Mouse (Mus musculus) intestine, postnatal 0 days (tissue): ENCODE measurements around the gene Dusp12. TPM values are rescaled to one million over a fixed set of nuclear protein-coding genes. Genes with fewer than 3 reads are reported as not detected.
A peak's percentile ranks its signal among the peaks of the same experiment; 100 is the strongest.

Experiments
- ATAC-seq: fragments of 200-750 bp; cut with Nextera tagmentation; 2 replicates; pipeline ENCODE4 v1.8.0; 2017; ENCODE audit warnings: mild to moderate bottlenecking, moderate TSS enrichment, moderate library complexity
- H3K27ac ChIP-seq: fragments of 300-500 bp; sonication (generic); 2 replicates; pipeline ENCODE4 v1.5.1; 2014; ENCODE audit warnings: mild to moderate bottlenecking, low read depth, low read length, moderate library complexity
- H3K27me3 ChIP-seq: fragments of 300-500 bp; sonication (generic); replicated peaks from 2 replicates; pipeline ENCODE4 v1.6.1; 2014; ENCODE audit warnings: low read length, mixed read lengths; ENCODE audit not compliant: control insufficient read depth, insufficient read depth
- H3K36me3 ChIP-seq: fragments of 300-500 bp; sonication (generic); 2 replicates; pipeline ENCODE4 v1.6.1; 2014; ENCODE audit warnings: mild to moderate bottlenecking, moderate library complexity; ENCODE audit not compliant: control insufficient read depth, insufficient read depth
- H3K4me1 ChIP-seq: fragments of 300-500 bp; sonication (generic); replicated peaks from 2 replicates; pipeline ENCODE4 v1.6.1; 2014; ENCODE audit warnings: antibody characterized with exemption, low read length, mixed read lengths; ENCODE audit not compliant: control insufficient read depth, insufficient read depth
- H3K4me2 ChIP-seq: fragments of 300-500 bp; sonication (generic); replicated peaks from 2 replicates; pipeline ENCODE4 v1.6.1; 2014; ENCODE audit warnings: low read depth, mild to moderate bottlenecking, moderate library complexity
- H3K4me3 ChIP-seq: fragments of 300-500 bp; sonication (generic); 2 replicates; pipeline ENCODE4 v1.5.1; 2014; ENCODE audit warnings: low read depth, low read length
- H3K9ac ChIP-seq: fragments of 300-500 bp; sonication (generic); 2 replicates; pipeline ENCODE4 v1.6.1; 2014; ENCODE audit warnings: mild to moderate bottlenecking, low read depth, low read length
- H3K9me3 ChIP-seq: fragments of 300-500 bp; sonication (generic); 2 replicates; pipeline ENCODE4 v1.6.1; 2016; ENCODE audit warnings: mixed run types; ENCODE audit not compliant: control insufficient read depth
- CTCF ChIP-seq: sonication (generic); IDR thresholded peaks from 2 replicates; pipeline ENCODE4 v1.5.1; 2016; ENCODE audit warnings: low read depth, mild to moderate bottlenecking, control low read depth, antibody characterized with exemption, moderate library complexity
- WGBS: fragments of 180-500 bp; shearing (Covaris S2); extraction: QIAGEN DNeasy Blood & Tissue Kit; methylation state at CpG from one replicate; pipeline ENCODE4 v1.1.7; 2014; 5-methylcytosine and 5-hydroxymethylcytosine counted together
- polyA plus RNA-seq: library from polyadenylated mRNA; unstranded; fragments of >200 nt; fragmentation: Nextera tagmentation; extraction: Ambion mirVana; gene quantifications from 2 replicates; pipeline ENCODE4 v1.2.1, GENCODE M21; 2015

Gene Dusp12
- polyA plus RNA-seq, 1 experiment from 2014 or later: 65.1 TPM

GRCm38 (mm10) chr1:170845448-170846307 is 39.7 kb downstream of the Dusp12 start:
- no peak overlapping the region for H3K9ac ChIP-seq
- TF ChIP-seq CTCF: no peak
- 63% methylated on average over 10 of the region's 10 CpGs for WGBS
- H3K4me3 ChIP-seq: no peak overlapping the region
- H3K4me2 ChIP-seq: no peak overlapping the region
- H3K27ac ChIP-seq: peak overlapping the region; percentile 22; the same call in 1 of the 2 replicates
- no peaks in the 10 kb centered on the region for H3K9me3 ChIP-seq
- no peaks in the 10 kb centered on the region for H3K4me1 ChIP-seq
- ATAC-seq: no peak
- no peaks in the 10 kb centered on the region for H3K27me3 ChIP-seq
- H3K36me3 ChIP-seq: peaks cover 10% of the 10 kb centered on the region

GRCm38 (mm10) chr1:170844380-170844779 is 41.0 kb downstream of the Dusp12 start:
- H3K4me3 ChIP-seq: no peak overlapping the region
- H3K4me1 ChIP-seq: no peaks in the 10 kb centered on the region
- no peaks in the 10 kb centered on the region for H3K27me3 ChIP-seq
- H3K9me3 ChIP-seq: no peaks in the 10 kb centered on the region
- 59% methylated on average over 8 of the region's 8 CpGs for WGBS
- peak; percentile 84 for TF ChIP-seq CTCF
- no peak overlapping the region for H3K27ac ChIP-seq
- H3K4me2 ChIP-seq: no peak overlapping the region
- H3K36me3 ChIP-seq: peaks cover 7% of the 10 kb centered on the region
- ATAC-seq: no peak
- H3K9ac ChIP-seq: no peak overlapping the region

- ATAC-seq: no peak
- peak; percentile 76 for TF ChIP-seq CTCF
Observed at GRCm38 (mm10) chr1:170839685-170840084, 45.7 kb downstream of the Dusp12 start.

GRCm38 (mm10) chr1:170834756-170835155 is 50.6 kb downstream of the Dusp12 start:
- no peaks in the 10 kb centered on the region for H3K9me3 ChIP-seq
- no peak overlapping the region for H3K9ac ChIP-seq
- H3K36me3 ChIP-seq: peaks cover 30% of the 10 kb centered on the region; the same call in 1 of the 2 replicates
- H3K4me3 ChIP-seq: no peak overlapping the region
- no peak for ATAC-seq
- H3K4me1 ChIP-seq: no peaks in the 10 kb centered on the region
- no peaks in the 10 kb centered on the region for H3K27me3 ChIP-seq
- no peak overlapping the region for H3K27ac ChIP-seq
- WGBS: 89% methylated on average over 9 of the region's 9 CpGs
- no peak overlapping the region for H3K4me2 ChIP-seq
- no peak for TF ChIP-seq CTCF

More at GRCm38 (mm10) chr1:170839685-170840084, 45.7 kb downstream of the Dusp12 start:
- H3K9ac ChIP-seq: no peak overlapping the region
- H3K9me3 ChIP-seq: no peaks in the 10 kb centered on the region
- H3K4me3 ChIP-seq: no peak overlapping the region
- H3K27me3 ChIP-seq: no peaks in the 10 kb centered on the region
- no peak overlapping the region for H3K4me2 ChIP-seq
- no peaks in the 10 kb centered on the region for H3K4me1 ChIP-seq
- H3K36me3 ChIP-seq: peaks cover 18% of the 10 kb centered on the region
- no peak overlapping the region for H3K27ac ChIP-seq

- Histone ChIP-seq H3K4me2 (no peak overlapping the region), H3K27me3 (no peaks in the 10 kb centered on the region), H3K4me1 (no peaks in the 10 kb centered on the region), H3K9ac (no peak overlapping the region), H3K4me3 (no peak overlapping the region), H3K36me3 (peaks cover 17% of the 10 kb centered on the region; the same call in 1 of the 2 replicates), H3K27ac (no peak overlapping the region), H3K9me3 (no peaks in the 10 kb centered on the region)
- no peak for ATAC-seq
- 100% methylated on average over 1 of the region's 1 CpGs for WGBS
- no peak for TF ChIP-seq CTCF
Observed at GRCm38 (mm10) chr1:170829781-170830180, 55.6 kb downstream of the Dusp12 start.

GRCm38 (mm10) chr1:170829344-170829743 is 56.0 kb downstream of the Dusp12 start:
- Histone ChIP-seq H3K4me2 (no peak overlapping the region), H3K9me3 (no peaks in the 10 kb centered on the region), H3K27me3 (no peaks in the 10 kb centered on the region), H3K36me3 (peaks cover 17% of the 10 kb centered on the region; the same call in 1 of the 2 replicates), H3K4me3 (no peak overlapping the region), H3K27ac (no peak overlapping the region), H3K9ac (no peak overlapping the region), H3K4me1 (no peaks in the 10 kb centered on the region)
- WGBS: 90% methylated on average over 6 of the region's 6 CpGs
- no peak for TF ChIP-seq CTCF
- ATAC-seq: no peak

Other genes starting within 250 kb of the Dusp12 start
- gene Olfml2b, start 241.0 kb downstream of the Dusp12 start, polyA plus RNA-seq: 14.5 and 19.5 TPM in 2 replicates
- 5.4 and 6.2 TPM in 2 replicates for gene Atf6, start 17.8 kb downstream of the Dusp12 start, polyA plus RNA-seq
- 9.5 and 9.7 TPM in 2 replicates for gene Gm26620, start 475 bp downstream of the Dusp12 start, polyA plus RNA-seq
- 0.12 and 0.20 TPM in 2 replicates for gene Fcrlb, start 27.4 kb upstream of the Dusp12 start, polyA plus RNA-seq
- 0.13 TPM in 1 of 2 replicates, not detected in the other for gene Fcrla, start 42.0 kb upstream of the Dusp12 start, polyA plus RNA-seq
- gene Fcgr2b, start 91.0 kb upstream of the Dusp12 start, polyA plus RNA-seq: 1.8 and 3.1 TPM in 2 replicates
- gene Fcgr4, start 133.4 kb upstream of the Dusp12 start, polyA plus RNA-seq: 2.7 and 3.7 TPM in 2 replicates
- gene Fcgr3, start 179.4 kb upstream of the Dusp12 start, polyA plus RNA-seq: 13.9 and 15.8 TPM in 2 replicates
- gene Cfap126, start 228.4 kb upstream of the Dusp12 start, polyA plus RNA-seq: 1.9 and 2.9 TPM in 2 replicates